ENCODE assay signal across 27 mouse cellular contexts in genomic region chr17:46929277-46929676, GRCm38 (mm10). TPM values are rescaled to one million over a fixed set of nuclear protein-coding genes. Genes with fewer than 3 reads are reported as not detected.
DNase-seq lines count a peak whose midpoint lies in the region; ATAC-seq lines count a peak whose summit lies in the region.
"Had no signal": no experiment of that assay in that cellular context is flagged by ENCODE, and none has a peak within 500 bp of the region (broad histone marks: within the 10 kb centered on the region; RNA-seq: fewer than 3 reads in every experiment).

No protein-coding gene starts in this region.

- DNase-seq in limb, embryonic 10.5 days (ENCODE audit: low spot score) = no peak
- DNase-seq in R1 (ENCODE audit: low read depth, low spot score) = peak; percentile 83
- DNase-seq in embryonic facial prominence, embryonic 14.5 days (ENCODE audit: low spot score) = peak; percentile 4
- no peak for DNase-seq in right cerebral cortex, postnatal 10 days (ENCODE audit: low spot score in 2 of 2)
- no peak for DNase-seq in gastrocnemius, postnatal 14 days
- no peak for DNase-seq in left cerebral cortex, adult 11 months (ENCODE audit: low spot score)
- DNase-seq: adrenal gland, adult 2 months; adrenal gland, postnatal 25 days; B cell, adult 2 months; cerebellum, adult 18-20 months; cerebellum, adult 9-11 months; cerebellum, postnatal 36 days; forebrain, postnatal 0 days; gastrocnemius, adult 2 months; gastrocnemius, postnatal 36 days; heart, postnatal 10 days; heart, postnatal 4 days had no signal

- H3K4me1 ChIP-seq in limb, embryonic 15.5 days = no peaks in the 10 kb centered on the region
- H3K4me1 ChIP-seq in limb, embryonic 10.5 days = 0 out of 2 replicates have a peak, but pooled peaks cover 3% of the 10 kb centered on the region
- no peaks in the 10 kb centered on the region for H3K4me1 ChIP-seq in embryonic facial prominence, embryonic 14.5 days (ENCODE audit: control insufficient read depth, insufficient read depth, low read length)
- H3K4me1 ChIP-seq: forebrain, embryonic 12.5 days; heart, embryonic 10.5 days; hindbrain, embryonic 12.5 days had no signal

- intact Hi-C loops in gastrocnemius, postnatal 14 days (cut with DNase I; ENCODE audit: low total_unique reads) = no loop called here

- H3K36me3 ChIP-seq in limb, embryonic 15.5 days = peaks cover 65% of the 10 kb centered on the region
- H3K36me3 ChIP-seq in limb, embryonic 10.5 days = peaks cover 66% of the 10 kb centered on the region
- peaks cover 54% of the 10 kb centered on the region for H3K36me3 ChIP-seq in embryonic facial prominence, embryonic 14.5 days (ENCODE audit: control insufficient read depth, insufficient read depth, low read length)

- WGBS in limb, embryonic 15.5 days = 66% methylated on average over 12 of the region's 12 CpGs
- WGBS in limb, embryonic 10.5 days = 77% methylated on average over 12 of the region's 12 CpGs
- WGBS in embryonic facial prominence, embryonic 14.5 days = 69% methylated on average over 12 of the region's 12 CpGs

- no peaks in the 10 kb centered on the region for H3K9me3 ChIP-seq in limb, embryonic 15.5 days
- no peaks in the 10 kb centered on the region for H3K9me3 ChIP-seq in limb, embryonic 10.5 days (replicated peaks)
- H3K9me3 ChIP-seq in embryonic facial prominence, embryonic 14.5 days (ENCODE audit: control insufficient read depth, low read length) = no peaks in the 10 kb centered on the region
- H3K9me3 ChIP-seq: forebrain, embryonic 12.5 days; G1E; heart, embryonic 10.5 days; hindbrain, embryonic 12.5 days had no signal

- 0 out of 2 replicates have a peak overlapping the region, but pooled peaks have one; percentile 54 for H3K27ac ChIP-seq in limb, embryonic 15.5 days
- no peak overlapping the region for H3K27ac ChIP-seq in limb, embryonic 10.5 days
- no peak overlapping the region for H3K27ac ChIP-seq in embryonic facial prominence, embryonic 14.5 days (replicated peaks; ENCODE audit: low read depth, low read length)
- H3K27ac ChIP-seq: forebrain, embryonic 12.5 days; gastrocnemius, adult 2 months; heart, embryonic 10.5 days; hindbrain, embryonic 12.5 days had no signal

- H3K4me3 ChIP-seq in limb, embryonic 15.5 days = no peak overlapping the region
- H3K4me3 ChIP-seq in limb, embryonic 10.5 days = no peak overlapping the region
- H3K4me3 ChIP-seq in embryonic facial prominence, embryonic 14.5 days (ENCODE audit: low read depth, low read length) = no peak overlapping the region
- H3K4me3 ChIP-seq: forebrain, embryonic 12.5 days; gastrocnemius, adult 2 months; heart, embryonic 10.5 days; hindbrain, embryonic 12.5 days had no signal

- H3K27me3 ChIP-seq in limb, embryonic 15.5 days = no peaks in the 10 kb centered on the region
- no peaks in the 10 kb centered on the region for H3K27me3 ChIP-seq in limb, embryonic 10.5 days (ENCODE audit: low read depth, poor library complexity, severe bottlenecking)
- no peaks in the 10 kb centered on the region for H3K27me3 ChIP-seq in embryonic facial prominence, embryonic 14.5 days (replicated peaks; ENCODE audit: control insufficient read depth, insufficient read depth, low read length)
- H3K27me3 ChIP-seq: forebrain, embryonic 12.5 days; hindbrain, embryonic 12.5 days had no signal

- no peak for ATAC-seq in limb, embryonic 15.5 days (ENCODE audit: insufficient number of reproducible peaks, low FRiP score, low TSS enrichment, low read depth)
- 0 out of 2 replicates have a peak, but pooled peaks have one; percentile 50 for ATAC-seq in embryonic facial prominence, embryonic 14.5 days (ENCODE audit: low read depth)
- ATAC-seq: activated CD4-positive, CD25-positive, alpha-beta regulatory T cell, adult 4 months; CD4-positive, CD25-positive, alpha-beta regulatory T cell, adult 4 months; forebrain, postnatal 0 days; hindbrain, embryonic 16.5 days; inflammation-experienced regulatory T-cells, adult 6 months had no signal

- no peak overlapping the region for H3K9ac ChIP-seq in limb, embryonic 15.5 days
- H3K9ac ChIP-seq in embryonic facial prominence, embryonic 14.5 days (ENCODE audit: low read depth, low read length) = no peak overlapping the region
- H3K9ac ChIP-seq: forebrain, embryonic 12.5 days; forebrain, postnatal 0 days; hindbrain, embryonic 12.5 days had no signal

- no peak overlapping the region for H3K4me2 ChIP-seq in limb, embryonic 15.5 days
- H3K4me2 ChIP-seq in embryonic facial prominence, embryonic 14.5 days (ENCODE audit: low read depth, low read length) = no peak overlapping the region
- H3K4me2 ChIP-seq: forebrain, embryonic 12.5 days; hindbrain, embryonic 12.5 days had no signal

RNA-seq across cellular contexts. Expression of gene Prph2, which starts 19.0 kb away (rescaled TPM):
- not detected in 2 replicates for polyA plus RNA-seq in limb, embryonic 15.5 days (2015; fragmentation: Nextera tagmentation; extraction: Ambion mirVana)
- not detected in 2 replicates for polyA plus RNA-seq in limb, embryonic 10.5 days (2016; fragmentation: Nextera tagmentation; extraction: Ambion mirVana)
- polyA plus RNA-seq in embryonic facial prominence, embryonic 14.5 days (2014; fragmentation: Nextera tagmentation; extraction: Ambion mirVana) = not detected in 2 replicates
- total RNA-seq in gastrocnemius, postnatal 14 days (2021) = not detected
- total RNA-seq: adrenal gland, adult 2 months; adrenal gland, postnatal 25 days; gastrocnemius, adult 2 months; gastrocnemius, postnatal 36 days; heart, postnatal 10 days; heart, postnatal 4 days had no signal
- polyA plus RNA-seq: activated CD4-positive, CD25-positive, alpha-beta regulatory T cell, adult 4 months; adrenal gland, adult 2 months; CD4-positive, CD25-positive, alpha-beta regulatory T cell, adult 4 months; forebrain, embryonic 12.5 days; forebrain, postnatal 0 days; G1E; heart, embryonic 10.5 days; heart, embryonic 14.5 days; hindbrain, embryonic 12.5 days; hindbrain, embryonic 16.5 days; inflammation-experienced regulatory T-cells, adult 6 months had no signal

RNA-seq across cellular contexts. Expression of gene Tbcc, which starts 38.8 kb away (rescaled TPM):
- 51.2 and 54.1 TPM in 2 replicates for polyA plus RNA-seq in limb, embryonic 15.5 days (2015; fragmentation: Nextera tagmentation; extraction: Ambion mirVana)
- 62.1 and 66.3 TPM in 2 replicates for polyA plus RNA-seq in limb, embryonic 10.5 days (2016; fragmentation: Nextera tagmentation; extraction: Ambion mirVana)
- polyA plus RNA-seq in embryonic facial prominence, embryonic 14.5 days (2014; fragmentation: Nextera tagmentation; extraction: Ambion mirVana) = 55.0 and 63.3 TPM in 2 replicates
- total RNA-seq in gastrocnemius, postnatal 14 days (2021) = 10 to 100 TPM; 12.9 to 14.5 TPM

Comparison
In these comparisons a context has a peak if more than half of its experiments do, and no peak if none do; other contexts are left out.
1. DNase-seq: peak in R1 (single experiment) and embryonic facial prominence, embryonic 14.5 days (single experiment); none in limb, embryonic 10.5 days (single experiment), right cerebral cortex, postnatal 10 days (0 of 2), gastrocnemius, postnatal 14 days (single experiment) and left cerebral cortex, adult 11 months (single experiment).